Mouse (Mus musculus) neural tube, embryonic 13.5 days (tissue): Measurements from ENCODE around the gene Ddx17. TPM values are rescaled to one million over a fixed set of nuclear protein-coding genes. Genes with fewer than 3 reads are reported as not detected.
A peak's percentile ranks its signal among the peaks of the same experiment; 100 is the strongest.

Experiments
- ATAC-seq: fragments of 200-750 bp; cut with Nextera tagmentation; 2 replicates; pipeline ENCODE4 v1.8.0; 2017; ENCODE audit warnings: low read depth, mild to moderate bottlenecking, moderate TSS enrichment, moderate library complexity
- H3K27ac ChIP-seq: fragments of 300-500 bp; sonication (generic); replicated peaks from 2 replicates; pipeline ENCODE4 v1.5.1; 2015; ENCODE audit warnings: moderate library complexity, mild to moderate bottlenecking, inconsistent platforms
- H3K27me3 ChIP-seq: fragments of 300-500 bp; sonication (generic); 2 replicates; pipeline ENCODE4 v1.6.1; 2015; ENCODE audit warnings: mild to moderate bottlenecking, inconsistent platforms
- H3K36me3 ChIP-seq: fragments of 300-500 bp; sonication (generic); 2 replicates; pipeline ENCODE4 v1.6.1; 2015; ENCODE audit warnings: mild to moderate bottlenecking, inconsistent platforms
- H3K4me1 ChIP-seq: fragments of 300-500 bp; sonication (generic); replicated peaks from 2 replicates; pipeline ENCODE4 v1.6.1; 2015; ENCODE audit warnings: inconsistent platforms
- H3K4me2 ChIP-seq: fragments of 300-500 bp; sonication (generic); 2 replicates; pipeline ENCODE4 v1.6.1; 2015; ENCODE audit warnings: inconsistent platforms, mild to moderate bottlenecking, moderate library complexity
- H3K4me3 ChIP-seq: fragments of 300-500 bp; sonication (generic); 2 replicates; pipeline ENCODE4 v1.5.1; 2015; ENCODE audit warnings: mild to moderate bottlenecking, inconsistent platforms
- H3K9ac ChIP-seq: fragments of 300-500 bp; sonication (generic); 2 replicates; pipeline ENCODE4 v1.6.1; 2015; ENCODE audit warnings: moderate library complexity, mild to moderate bottlenecking, inconsistent platforms
- H3K9me3 ChIP-seq: fragments of 300-500 bp; sonication (generic); 2 replicates; pipeline ENCODE4 v1.6.1; 2016; ENCODE audit warnings: inconsistent platforms
- WGBS: fragments of 180-500 bp; shearing (Covaris S2); methylation state at CpG from one replicate; pipeline ENCODE4 v1.1.7; 2015; 5-methylcytosine and 5-hydroxymethylcytosine counted together
- polyA plus RNA-seq: library from polyadenylated mRNA; unstranded; fragments of >200 nt; fragmentation: Nextera tagmentation; extraction: Ambion mirVana; gene quantifications from 2 replicates; pipeline ENCODE4 v1.2.1, GENCODE M21; 2015

Ddx17 gene
- polyA plus RNA-seq = 52.5 and 57.8 TPM in 2 replicates

GRCm38 (mm10) chr15:79546410-79547288 is at the start of gene Ddx17:
Gene Ddx17 (minus strand): TSS chr15:79546741.
- Histone ChIP-seq H3K9ac (peak within 1 kb of the TSS; percentile 99), H3K4me3 (peak within 1 kb of the TSS; percentile 85), H3K27me3 (peaks cover 6% of the 10 kb centered on the region; the same call in 1 of the 2 replicates), H3K27ac (peak within 1 kb of the TSS; percentile 98), H3K9me3 (no peaks in the 10 kb centered on the region), H3K4me1 (peaks cover 34% of the 10 kb centered on the region), H3K4me2 (peak within 1 kb of the TSS; percentile 98), H3K36me3 (peaks cover 27% of the 10 kb centered on the region)
- ATAC-seq = peak; percentile 98
- WGBS = 2% methylated on average over 84 of the region's 84 CpGs

GRCm38 (mm10) chr15:79581581-79581980 is 35.0 kb upstream of the Ddx17 start:
- Histone ChIP-seq H3K36me3 (no peaks in the 10 kb centered on the region), H3K27me3 (no peaks in the 10 kb centered on the region), H3K9me3 (no peaks in the 10 kb centered on the region), H3K4me1 (no peaks in the 10 kb centered on the region), H3K27ac (no peak overlapping the region), H3K9ac (no peak overlapping the region), H3K4me2 (no peak overlapping the region), H3K4me3 (no peak overlapping the region)
- WGBS = 60% methylated on average over 1 of the region's 1 CpGs
- no peak for ATAC-seq

GRCm38 (mm10) chr15:79577671-79578426 is 31.3 kb upstream of the Ddx17 start:
- Histone ChIP-seq H3K9me3 (no peaks in the 10 kb centered on the region), H3K27ac (no peak overlapping the region), H3K4me1 (no peaks in the 10 kb centered on the region), H3K27me3 (no peaks in the 10 kb centered on the region), H3K4me2 (no peak overlapping the region), H3K4me3 (no peak overlapping the region), H3K36me3 (no peaks in the 10 kb centered on the region), H3K9ac (no peak overlapping the region)
- WGBS = 79% methylated on average over 6 of the region's 6 CpGs
- ATAC-seq = no peak

GRCm38 (mm10) chr15:79576947-79577346 is 30.4 kb upstream of the Ddx17 start:
- Histone ChIP-seq H3K36me3 (no peaks in the 10 kb centered on the region), H3K9me3 (no peaks in the 10 kb centered on the region), H3K27ac (no peak overlapping the region), H3K9ac (no peak overlapping the region), H3K4me1 (no peaks in the 10 kb centered on the region), H3K27me3 (no peaks in the 10 kb centered on the region), H3K4me3 (no peak overlapping the region), H3K4me2 (no peak overlapping the region)
- WGBS = 91% methylated on average over 2 of the region's 2 CpGs
- ATAC-seq = no peak

- no peaks in the 10 kb centered on the region for H3K27me3 ChIP-seq
- no peaks in the 10 kb centered on the region for H3K36me3 ChIP-seq
- no peak overlapping the region for H3K4me3 ChIP-seq
- no peak for ATAC-seq
- WGBS = 68% methylated on average over 1 of the region's 1 CpGs
- H3K9me3 ChIP-seq = no peaks in the 10 kb centered on the region
- no peaks in the 10 kb centered on the region for H3K4me1 ChIP-seq
- no peak overlapping the region for H3K27ac ChIP-seq
- H3K9ac ChIP-seq = no peak overlapping the region
- no peak overlapping the region for H3K4me2 ChIP-seq
These were observed 29.1 kb upstream of the Ddx17 start for GRCm38 (mm10) chr15:79575543-79576222.

- no peaks in the 10 kb centered on the region for H3K4me1 ChIP-seq
- no peak overlapping the region for H3K4me2 ChIP-seq
- H3K9me3 ChIP-seq = no peaks in the 10 kb centered on the region
- H3K27me3 ChIP-seq = no peaks in the 10 kb centered on the region
- 87% methylated on average over 9 of the region's 9 CpGs for WGBS
- H3K9ac ChIP-seq = no peak overlapping the region
- no peak for ATAC-seq
- H3K4me3 ChIP-seq = no peak overlapping the region
- no peaks in the 10 kb centered on the region for H3K36me3 ChIP-seq
- H3K27ac ChIP-seq = no peak overlapping the region
These were observed 15.9 kb upstream of the Ddx17 start for GRCm38 (mm10) chr15:79562417-79562816.

GRCm38 (mm10) chr15:79559649-79560048 is 13.1 kb upstream of the Ddx17 start:
- Histone ChIP-seq H3K27ac (no peak overlapping the region), H3K9me3 (no peaks in the 10 kb centered on the region), H3K4me1 (no peaks in the 10 kb centered on the region), H3K4me3 (no peak overlapping the region), H3K9ac (no peak overlapping the region), H3K36me3 (no peaks in the 10 kb centered on the region), H3K4me2 (no peak overlapping the region), H3K27me3 (no peaks in the 10 kb centered on the region)
- 75% methylated on average over 3 of the region's 3 CpGs for WGBS
- ATAC-seq = no peak

- ATAC-seq = no peak
- Histone ChIP-seq H3K36me3 (no peaks in the 10 kb centered on the region), H3K4me1 (no peaks in the 10 kb centered on the region), H3K4me3 (no peak overlapping the region), H3K9ac (no peak overlapping the region), H3K9me3 (no peaks in the 10 kb centered on the region), H3K4me2 (no peak overlapping the region), H3K27ac (no peak overlapping the region), H3K27me3 (peaks cover 12% of the 10 kb centered on the region)
- WGBS = 87% methylated on average over 5 of the region's 5 CpGs
These were observed 6.0 kb upstream of the Ddx17 start for GRCm38 (mm10) chr15:79552566-79552965.

GRCm38 (mm10) chr15:79548226-79548625 is 1.7 kb upstream of the Ddx17 start:
- 95% methylated on average over 2 of the region's 2 CpGs for WGBS

GRCm38 (mm10) chr15:79547289-79547820 is 814 bp upstream of the Ddx17 start:
- Histone ChIP-seq H3K4me1 (peaks cover 32% of the 10 kb centered on the region), H3K27me3 (peaks cover 6% of the 10 kb centered on the region; the same call in 1 of the 2 replicates), H3K27ac (peak overlapping the region; percentile 98), H3K9me3 (no peaks in the 10 kb centered on the region), H3K36me3 (peaks cover 20% of the 10 kb centered on the region), H3K9ac (peak overlapping the region; percentile 71), H3K4me2 (peak overlapping the region; percentile 59), H3K4me3 (peak overlapping the region; percentile 85)
- ATAC-seq = peak; percentile 25
- 75% methylated on average over 17 of the region's 17 CpGs for WGBS

More at GRCm38 (mm10) chr15:79548226-79548625, 1.7 kb upstream of the Ddx17 start:
- Histone ChIP-seq H3K27me3 (peaks cover 6% of the 10 kb centered on the region), H3K9ac (no peak overlapping the region), H3K4me1 (peaks cover 28% of the 10 kb centered on the region), H3K27ac (no peak overlapping the region), H3K4me2 (no peak overlapping the region), H3K9me3 (no peaks in the 10 kb centered on the region), H3K36me3 (peaks cover 12% of the 10 kb centered on the region), H3K4me3 (no peak overlapping the region)
- no peak for ATAC-seq

GRCm38 (mm10) chr15:79545921-79546399 is 581 bp downstream of the Ddx17 start:
- no peaks in the 10 kb centered on the region for H3K9me3 ChIP-seq
- ATAC-seq = peak; percentile 80
- peak overlapping the region; percentile 85 for H3K4me3 ChIP-seq
- peaks cover 6% of the 10 kb centered on the region; the same call in 1 of the 2 replicates for H3K27me3 ChIP-seq
- H3K4me2 ChIP-seq = peak overlapping the region; percentile 98
- H3K36me3 ChIP-seq = peaks cover 33% of the 10 kb centered on the region
- 1% methylated on average over 51 of the region's 52 CpGs for WGBS
- peak overlapping the region; percentile 98 for H3K27ac ChIP-seq
- peaks cover 39% of the 10 kb centered on the region for H3K4me1 ChIP-seq
- H3K9ac ChIP-seq = peak overlapping the region; percentile 99
